Mouse (Mus musculus): ENCODE measurements around the gene Ssb. TPM values are rescaled to one million over a fixed set of nuclear protein-coding genes. Genes with fewer than 3 reads are reported as not detected.

Ssb gene
- polyA plus RNA-seq, 1 experiment from 2014 or later: 277 TPM

DNA sequence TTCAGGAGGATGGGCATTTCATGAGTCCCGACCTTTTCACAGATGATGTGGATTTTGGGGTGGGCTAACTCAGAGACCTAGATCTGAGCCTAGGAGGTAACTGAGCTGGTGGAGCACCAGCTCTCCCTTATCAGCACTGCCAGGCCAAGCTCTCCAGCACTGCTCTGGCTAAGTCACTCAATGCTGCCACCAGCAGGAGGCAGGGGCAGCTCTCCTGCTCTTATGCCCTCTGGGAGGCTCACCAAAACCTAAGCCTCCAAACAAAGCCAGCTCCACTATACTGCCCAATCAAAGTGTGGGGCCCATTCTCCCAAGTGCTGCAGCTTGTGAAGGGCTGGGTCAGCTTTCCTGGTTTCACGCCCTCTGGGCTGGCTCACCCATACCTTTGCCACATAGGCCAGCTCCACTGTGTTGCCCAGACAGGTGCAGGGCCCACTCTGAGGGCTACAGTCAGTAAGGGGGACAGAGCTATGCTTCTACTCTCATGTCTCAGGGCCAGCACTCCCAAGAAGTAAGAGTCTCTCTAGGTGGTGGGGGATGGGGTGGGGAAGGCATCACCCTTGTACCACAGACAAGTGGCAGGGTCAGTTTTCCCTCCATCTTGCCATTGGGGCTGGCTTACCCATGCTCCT is 9.8 kb upstream of the Ssb start:
- Histone ChIP-seq H3K9me3 (ENCODE audit: control insufficient read depth, low read length) (no peaks in the 10 kb centered on the region), H3K4me2 (ENCODE audit: low read length) (no peak overlapping the region), H3K9ac (ENCODE audit: low read length) (no peak overlapping the region), H3K4me3 (ENCODE audit: low read depth, low read length) (no peak overlapping the region), H3K36me3 (ENCODE audit: control insufficient read depth, insufficient read depth, low read length) (no peaks in the 10 kb centered on the region), H3K27ac (ENCODE audit: low read depth) (no peak overlapping the region), H3K4me1 (replicated peaks; ENCODE audit: control insufficient read depth, insufficient read depth, low read length) (0 out of 2 replicates have a peak, but pooled peaks cover 4% of the 10 kb centered on the region), H3K27me3 (replicated peaks; ENCODE audit: control insufficient read depth, insufficient read depth, low read length) (no peaks in the 10 kb centered on the region)
- 65% methylated on average over 2 of the region's 2 CpGs for WGBS
- ATAC-seq (replicated peaks; ENCODE audit: low FRiP score, low TSS enrichment, low read depth) (no peak), DNase-seq (ENCODE audit: low spot score) (no peak)

GRCm38 (mm10) chr2:69856392-69856791 is 5.0 kb upstream of the Ssb start:
- Histone ChIP-seq H3K27me3 (replicated peaks; ENCODE audit: control insufficient read depth, insufficient read depth, low read length) (no peaks in the 10 kb centered on the region), H3K4me2 (ENCODE audit: low read length) (no peak overlapping the region), H3K27ac (ENCODE audit: low read depth) (no peak overlapping the region; the same call in 1 of the 2 replicates), H3K9ac (ENCODE audit: low read length) (no peak overlapping the region), H3K36me3 (ENCODE audit: control insufficient read depth, insufficient read depth, low read length) (no peaks in the 10 kb centered on the region), H3K4me1 (replicated peaks; ENCODE audit: control insufficient read depth, insufficient read depth, low read length) (no peaks in the 10 kb centered on the region), H3K9me3 (ENCODE audit: control insufficient read depth, low read length) (no peaks in the 10 kb centered on the region), H3K4me3 (ENCODE audit: low read depth, low read length) (no peak overlapping the region)
- ATAC-seq (replicated peaks; ENCODE audit: low FRiP score, low TSS enrichment, low read depth) (peak; percentile 30; the same call in 1 of the 2 replicates), DNase-seq (ENCODE audit: low spot score) (no peak)
- WGBS: 46% methylated on average over 8 of the region's 8 CpGs

DNA sequence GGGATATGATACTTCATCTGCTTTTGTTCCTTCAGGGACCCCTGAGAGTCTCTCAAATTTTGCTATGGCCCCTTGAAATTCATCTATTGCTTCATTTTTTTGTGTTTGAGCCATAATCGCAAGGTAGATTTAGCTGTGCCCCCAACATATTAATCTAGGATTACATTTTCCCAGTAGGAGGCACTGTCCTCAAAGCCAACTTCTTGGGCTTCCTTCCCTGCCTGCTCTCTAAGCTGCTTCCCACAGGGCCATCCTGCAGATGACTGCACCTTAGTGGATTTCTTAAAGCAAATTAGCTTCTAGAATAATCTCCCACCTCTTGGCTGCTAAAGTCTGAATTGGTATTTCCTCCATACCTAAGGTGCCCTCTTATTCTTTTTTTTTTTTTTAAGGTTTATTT is 3.5 kb upstream of the Ssb start:
- H3K27me3 ChIP-seq (replicated peaks; ENCODE audit: control insufficient read depth, insufficient read depth, low read length): no peaks in the 10 kb centered on the region
- no peak overlapping the region for H3K27ac ChIP-seq (ENCODE audit: low read depth)
- WGBS: 87% methylated on average over 1 of the region's 1 CpGs
- no peak for ATAC-seq (replicated peaks; ENCODE audit: low FRiP score, low TSS enrichment, low read depth)
- H3K36me3 ChIP-seq (ENCODE audit: control insufficient read depth, insufficient read depth, low read length): no peaks in the 10 kb centered on the region
- no peaks in the 10 kb centered on the region for H3K9me3 ChIP-seq (ENCODE audit: control insufficient read depth, low read length)
- no peak overlapping the region for H3K4me3 ChIP-seq (ENCODE audit: low read depth, low read length)
- DNase-seq (ENCODE audit: low spot score): no peak
- peaks cover 5% of the 10 kb centered on the region for H3K4me1 ChIP-seq (replicated peaks; ENCODE audit: control insufficient read depth, insufficient read depth, low read length)
- H3K4me2 ChIP-seq (ENCODE audit: low read length): no peak overlapping the region
- H3K9ac ChIP-seq (ENCODE audit: low read length): no peak overlapping the region

GRCm38 (mm10) chr2:69860972-69861452 is 350 bp upstream of the Ssb start:
- DNase-seq (ENCODE audit: low spot score): no peak
- ATAC-seq (replicated peaks; ENCODE audit: low FRiP score, low TSS enrichment, low read depth): peak; percentile 22; the same call in 1 of the 2 replicates

GRCm38 (mm10) chr2:69862117-69862657 is 825 bp downstream of the Ssb start:
- ATAC-seq (replicated peaks; ENCODE audit: low FRiP score, low TSS enrichment, low read depth): no peak; the same call in 1 of the 2 replicates
- H3K27ac ChIP-seq (ENCODE audit: low read depth): peak overlapping the region; percentile 89
- no peaks in the 10 kb centered on the region for H3K27me3 ChIP-seq (replicated peaks; ENCODE audit: control insufficient read depth, insufficient read depth, low read length)
- peak overlapping the region; percentile 92 for H3K4me2 ChIP-seq (ENCODE audit: low read length)
- WGBS: 2% methylated on average over 13 of the region's 13 CpGs
- H3K9ac ChIP-seq (ENCODE audit: low read length): peak overlapping the region; percentile 98
- H3K4me1 ChIP-seq (replicated peaks; ENCODE audit: control insufficient read depth, insufficient read depth, low read length): peaks cover 7% of the 10 kb centered on the region
- H3K36me3 ChIP-seq (ENCODE audit: control insufficient read depth, insufficient read depth, low read length): peaks cover 24% of the 10 kb centered on the region
- no peaks in the 10 kb centered on the region for H3K9me3 ChIP-seq (ENCODE audit: control insufficient read depth, low read length)
- peak overlapping the region; percentile 83 for H3K4me3 ChIP-seq (ENCODE audit: low read depth, low read length)
- peak; percentile 64 for DNase-seq (ENCODE audit: low spot score)

More at GRCm38 (mm10) chr2:69860972-69861452, 350 bp upstream of the Ssb start:
- no peaks in the 10 kb centered on the region for H3K27me3 ChIP-seq (replicated peaks; ENCODE audit: control insufficient read depth, insufficient read depth, low read length)
- H3K9ac ChIP-seq (ENCODE audit: low read length): peak overlapping the region; percentile 98
- H3K4me3 ChIP-seq (ENCODE audit: low read depth, low read length): peak overlapping the region; percentile 83
- no peaks in the 10 kb centered on the region for H3K9me3 ChIP-seq (ENCODE audit: control insufficient read depth, low read length)
- H3K4me2 ChIP-seq (ENCODE audit: low read length): peak overlapping the region; percentile 61
- peaks cover 7% of the 10 kb centered on the region for H3K4me1 ChIP-seq (replicated peaks; ENCODE audit: control insufficient read depth, insufficient read depth, low read length)
- WGBS: 11% methylated on average over 13 of the region's 13 CpGs
- peaks cover 12% of the 10 kb centered on the region for H3K36me3 ChIP-seq (ENCODE audit: control insufficient read depth, insufficient read depth, low read length)
- H3K27ac ChIP-seq (ENCODE audit: low read depth): peak overlapping the region; percentile 89

GRCm38 (mm10) chr2:69883990-69884391 is 22.6 kb downstream of the Ssb start:
- DNase-seq (ENCODE audit: low spot score) (no peak), ATAC-seq (replicated peaks; ENCODE audit: low FRiP score, low TSS enrichment, low read depth) (no peak)
- H3K4me1 ChIP-seq (replicated peaks; ENCODE audit: control insufficient read depth, insufficient read depth, low read length): no peaks in the 10 kb centered on the region
- peaks cover 5% of the 10 kb centered on the region for H3K36me3 ChIP-seq (ENCODE audit: control insufficient read depth, insufficient read depth, low read length)
- H3K4me3 ChIP-seq (ENCODE audit: low read depth, low read length): no peak overlapping the region
- H3K27ac ChIP-seq (ENCODE audit: low read depth): no peak overlapping the region
- 70% methylated on average over 2 of the region's 2 CpGs for WGBS
- H3K4me2 ChIP-seq (ENCODE audit: low read length): no peak overlapping the region
- H3K27me3 ChIP-seq (replicated peaks; ENCODE audit: control insufficient read depth, insufficient read depth, low read length): no peaks in the 10 kb centered on the region
- no peak overlapping the region for H3K9ac ChIP-seq (ENCODE audit: low read length)
- no peaks in the 10 kb centered on the region for H3K9me3 ChIP-seq (ENCODE audit: control insufficient read depth, low read length)

- Histone ChIP-seq H3K27ac (ENCODE audit: low read depth) (no peak overlapping the region), H3K36me3 (ENCODE audit: control insufficient read depth, insufficient read depth, low read length) (peaks cover 4% of the 10 kb centered on the region), H3K4me1 (replicated peaks; ENCODE audit: control insufficient read depth, insufficient read depth, low read length) (no peaks in the 10 kb centered on the region), H3K9ac (ENCODE audit: low read length) (peak overlapping the region; percentile 76), H3K9me3 (ENCODE audit: control insufficient read depth, low read length) (no peaks in the 10 kb centered on the region), H3K4me3 (ENCODE audit: low read depth, low read length) (peak overlapping the region; percentile 57), H3K27me3 (replicated peaks; ENCODE audit: control insufficient read depth, insufficient read depth, low read length) (no peaks in the 10 kb centered on the region), H3K4me2 (ENCODE audit: low read length) (peak overlapping the region; percentile 70)
- no peak for ATAC-seq (replicated peaks; ENCODE audit: low FRiP score, low TSS enrichment, low read depth)
- no peak for DNase-seq (ENCODE audit: low spot score)
- 56% methylated on average over 6 of the region's 6 CpGs for WGBS
Measured at GRCm38 (mm10) chr2:69884581-69884980, 23.2 kb downstream of the Ssb start.

- no peaks in the 10 kb centered on the region for H3K4me1 ChIP-seq (replicated peaks; ENCODE audit: control insufficient read depth, insufficient read depth, low read length)
- no peaks in the 10 kb centered on the region for H3K36me3 ChIP-seq (ENCODE audit: control insufficient read depth, insufficient read depth, low read length)
- peak overlapping the region; percentile 57 for H3K4me3 ChIP-seq (ENCODE audit: low read depth, low read length)
- no peaks in the 10 kb centered on the region for H3K27me3 ChIP-seq (replicated peaks; ENCODE audit: control insufficient read depth, insufficient read depth, low read length)
- peak overlapping the region; percentile 77 for H3K27ac ChIP-seq (ENCODE audit: low read depth)
- H3K9ac ChIP-seq (ENCODE audit: low read length): peak overlapping the region; percentile 76
- WGBS: 6% methylated on average over 12 of the region's 12 CpGs
- ATAC-seq (replicated peaks; ENCODE audit: low FRiP score, low TSS enrichment, low read depth) (peak; percentile 48), DNase-seq (ENCODE audit: low spot score) (no peak)
- H3K4me2 ChIP-seq (ENCODE audit: low read length): peak overlapping the region; percentile 70
- H3K9me3 ChIP-seq (ENCODE audit: control insufficient read depth, low read length): no peaks in the 10 kb centered on the region
Measured at GRCm38 (mm10) chr2:69885050-69885449, 23.7 kb downstream of the Ssb start.
